Mouse (Mus musculus) neural tube, embryonic 11.5 days (tissue): ENCODE measurements around the gene Myl12a. TPM values are rescaled to one million over a fixed set of nuclear protein-coding genes. Genes with fewer than 3 reads are reported as not detected.

ENCODE experiments used
- ATAC-seq: fragments of 200-750 bp; cut with Nextera tagmentation; 2 replicates; pipeline ENCODE4 v1.8.0; 2017; ENCODE audit warnings: moderate number of reproducible peaks, mild to moderate bottlenecking, moderate TSS enrichment, moderate library complexity; ENCODE audit not compliant: insufficient read depth, low FRiP score, low TSS enrichment
- DNase-seq: peaks from one replicate; pipeline ENCODE4 v3.0.0-alpha.2; 2015; ENCODE audit warnings: low spot score
- H3K27ac ChIP-seq: fragments of 300-500 bp; sonication (generic); 2 replicates; pipeline ENCODE4 v1.5.1; 2014; ENCODE audit warnings: low read depth, mild to moderate bottlenecking, low read length
- H3K27me3 ChIP-seq: fragments of 300-500 bp; sonication (generic); 2 replicates; pipeline ENCODE4 v1.6.1; 2014; ENCODE audit warnings: mild to moderate bottlenecking, low read length, mixed read lengths; ENCODE audit not compliant: control insufficient read depth, insufficient read depth
- H3K36me3 ChIP-seq: fragments of 300-500 bp; sonication (generic); 2 replicates; pipeline ENCODE4 v1.6.1; 2014; ENCODE audit warnings: mild to moderate bottlenecking, low read length, moderate library complexity, mixed read lengths; ENCODE audit not compliant: control insufficient read depth, insufficient read depth
- H3K4me1 ChIP-seq: fragments of 300-500 bp; sonication (generic); 2 replicates; pipeline ENCODE4 v1.6.1; 2014; ENCODE audit warnings: low read length, mixed read lengths; ENCODE audit not compliant: control insufficient read depth, insufficient read depth
- H3K4me2 ChIP-seq: fragments of 300-500 bp; sonication (generic); 2 replicates; pipeline ENCODE4 v1.6.1; 2014; ENCODE audit warnings: low read depth, mild to moderate bottlenecking, moderate library complexity
- H3K4me3 ChIP-seq: fragments of 300-500 bp; sonication (generic); 2 replicates; pipeline ENCODE4 v1.5.1; 2014; ENCODE audit warnings: low read depth, low read length
- H3K9ac ChIP-seq: fragments of 300-500 bp; sonication (generic); 2 replicates; pipeline ENCODE4 v1.6.1; 2014; ENCODE audit warnings: mild to moderate bottlenecking, low read length
- H3K9me3 ChIP-seq: fragments of 300-500 bp; sonication (generic); 2 replicates; pipeline ENCODE4 v1.6.1; 2016; ENCODE audit warnings: low read length; ENCODE audit not compliant: control insufficient read depth
- WGBS: fragments of 180-500 bp; shearing (Covaris S2); extraction: QIAGEN DNeasy Blood & Tissue Kit; methylation state at CpG from one replicate; pipeline ENCODE4 v1.1.7; 2014; 5-methylcytosine and 5-hydroxymethylcytosine counted together
- polyA plus RNA-seq: library from polyadenylated mRNA; unstranded; fragments of >200 nt; fragmentation: Nextera tagmentation; extraction: Ambion mirVana; gene quantifications from 2 replicates; pipeline ENCODE4 v1.2.1, GENCODE M21; 2014

Gene Myl12a
- polyA plus RNA-seq, 1 experiment from 2014 or later = 411 TPM

- WGBS = 90% methylated on average over 9 of the region's 9 CpGs
- no peak overlapping the region for H3K4me2 ChIP-seq
- DNase-seq (no peak), ATAC-seq (no peak)
- H3K9ac ChIP-seq = no peak overlapping the region
- peaks cover 5% of the 10 kb centered on the region; the same call in 1 of the 2 replicates for H3K36me3 ChIP-seq
- H3K27me3 ChIP-seq = no peaks in the 10 kb centered on the region
- no peaks in the 10 kb centered on the region for H3K9me3 ChIP-seq
- H3K27ac ChIP-seq = no peak overlapping the region
- peaks cover 4% of the 10 kb centered on the region; the same call in 1 of the 2 replicates for H3K4me1 ChIP-seq
- H3K4me3 ChIP-seq = no peak overlapping the region
Observed at GRCm38 (mm10) chr17:70998400-70998975, 4.2 kb downstream of the Myl12a start.

GRCm38 (mm10) chr17:70997836-70998235, 4.8 kb downstream of the Myl12a start:
- no peak for ATAC-seq
- WGBS = 85% methylated on average over 6 of the region's 6 CpGs
- H3K27ac ChIP-seq = no peak overlapping the region
- no peak overlapping the region for H3K4me2 ChIP-seq
- no peak overlapping the region for H3K4me3 ChIP-seq
- H3K9ac ChIP-seq = no peak overlapping the region
- DNase-seq = no peak
- no peaks in the 10 kb centered on the region for H3K9me3 ChIP-seq
- H3K27me3 ChIP-seq = no peaks in the 10 kb centered on the region
- H3K36me3 ChIP-seq = peaks cover 5% of the 10 kb centered on the region; the same call in 1 of the 2 replicates
- peaks cover 4% of the 10 kb centered on the region; the same call in 1 of the 2 replicates for H3K4me1 ChIP-seq

GRCm38 (mm10) chr17:70995551-70995950, 7.1 kb downstream of the Myl12a start:
- H3K4me3 ChIP-seq = no peak overlapping the region
- DNase-seq (no peak), ATAC-seq (no peak)
- no peak overlapping the region for H3K9ac ChIP-seq
- H3K4me2 ChIP-seq = no peak overlapping the region
- H3K4me1 ChIP-seq = peaks cover 6% of the 10 kb centered on the region; the same call in 1 of the 2 replicates
- H3K27ac ChIP-seq = no peak overlapping the region
- H3K9me3 ChIP-seq = no peaks in the 10 kb centered on the region
- WGBS = over 99% methylated on average over 6 of the region's 6 CpGs
- H3K27me3 ChIP-seq = no peaks in the 10 kb centered on the region
- peaks cover 5% of the 10 kb centered on the region; the same call in 1 of the 2 replicates for H3K36me3 ChIP-seq

GRCm38 (mm10) chr17:70994671-70995070, 8.0 kb downstream of the Myl12a start:
- H3K9ac ChIP-seq = no peak overlapping the region
- no peak overlapping the region for H3K27ac ChIP-seq
- no peaks in the 10 kb centered on the region for H3K27me3 ChIP-seq
- ATAC-seq (no peak), DNase-seq (no peak)
- no peaks in the 10 kb centered on the region for H3K9me3 ChIP-seq
- no peak overlapping the region for H3K4me2 ChIP-seq
- no peak overlapping the region for H3K4me3 ChIP-seq
- 85% methylated on average over 6 of the region's 6 CpGs for WGBS
- peaks cover 5% of the 10 kb centered on the region for H3K4me1 ChIP-seq
- peaks cover 5% of the 10 kb centered on the region; the same call in 1 of the 2 replicates for H3K36me3 ChIP-seq

- WGBS = 45% methylated on average over 3 of the region's 3 CpGs
Observed at GRCm38 (mm10) chr17:70993385-70993807, 9.3 kb downstream of the Myl12a start.

GRCm38 (mm10) chr17:70992662-70993061, 10.0 kb downstream of the Myl12a start:
- WGBS = 80% methylated on average over 9 of the region's 9 CpGs
- H3K4me2 ChIP-seq = no peak overlapping the region
- H3K36me3 ChIP-seq = peaks cover 5% of the 10 kb centered on the region; the same call in 1 of the 2 replicates
- peaks cover 9% of the 10 kb centered on the region for H3K4me1 ChIP-seq
- H3K27ac ChIP-seq = no peak overlapping the region
- H3K4me3 ChIP-seq = no peak overlapping the region
- DNase-seq (no peak), ATAC-seq (no peak)
- H3K9ac ChIP-seq = no peak overlapping the region
- H3K27me3 ChIP-seq = no peaks in the 10 kb centered on the region
- H3K9me3 ChIP-seq = no peaks in the 10 kb centered on the region

More at GRCm38 (mm10) chr17:70993385-70993807, 9.3 kb downstream of the Myl12a start:
- H3K36me3 ChIP-seq = peaks cover 5% of the 10 kb centered on the region; the same call in 1 of the 2 replicates
- no peak overlapping the region for H3K4me2 ChIP-seq
- H3K27me3 ChIP-seq = no peaks in the 10 kb centered on the region
- H3K4me3 ChIP-seq = no peak overlapping the region
- DNase-seq = no peak
- H3K4me1 ChIP-seq = peaks cover 9% of the 10 kb centered on the region
- H3K9ac ChIP-seq = no peak overlapping the region
- H3K9me3 ChIP-seq = no peaks in the 10 kb centered on the region
- H3K27ac ChIP-seq = no peak overlapping the region
- no peak for ATAC-seq

GRCm38 (mm10) chr17:70991706-70992625, 10.7 kb downstream of the Myl12a start:
- Histone ChIP-seq H3K4me1 (peaks cover 9% of the 10 kb centered on the region), H3K27ac (no peak overlapping the region), H3K36me3 (peaks cover 5% of the 10 kb centered on the region; the same call in 1 of the 2 replicates), H3K4me2 (no peak overlapping the region), H3K4me3 (no peak overlapping the region), H3K9ac (no peak overlapping the region), H3K27me3 (no peaks in the 10 kb centered on the region), H3K9me3 (no peaks in the 10 kb centered on the region)
- ATAC-seq (no peak), DNase-seq (no peak)
- 90% methylated on average over 16 of the region's 16 CpGs for WGBS

- H3K4me1 ChIP-seq = peaks cover 9% of the 10 kb centered on the region
- peak overlapping the region; percentile 92 for H3K27ac ChIP-seq
- H3K27me3 ChIP-seq = no peaks in the 10 kb centered on the region
- peak overlapping the region; percentile 88 for H3K4me3 ChIP-seq
- peak overlapping the region; percentile 92 for H3K9ac ChIP-seq
- H3K4me2 ChIP-seq = peak overlapping the region; percentile 72
- H3K36me3 ChIP-seq = peaks cover 5% of the 10 kb centered on the region; the same call in 1 of the 2 replicates
- H3K9me3 ChIP-seq = no peaks in the 10 kb centered on the region
- ATAC-seq = peak; percentile 93
- WGBS = under 1% methylated on average over 68 of the region's 70 CpGs
- DNase-seq = peak; percentile 91
Observed at GRCm38 (mm10) chr17:70990403-70991303, 12.0 kb downstream of the Myl12a start.
